Mouse (Mus musculus) hindlimb bud, embryonic 11.5 days (tissue): ENCODE data around the gene Lmntd1.

Experiments
- DNase-seq: peaks from one replicate; pipeline ENCODE4 v3.0.0-alpha.2; 2012; ENCODE audit warnings: low read depth, low spot score; ENCODE audit errors: extremely low spot score

Lmntd1 gene

GRCm38 (mm10) chr6:145499574-145500546 lies 114.3 kb downstream of the Lmntd1 start:
- no peak for DNase-seq

DNA sequence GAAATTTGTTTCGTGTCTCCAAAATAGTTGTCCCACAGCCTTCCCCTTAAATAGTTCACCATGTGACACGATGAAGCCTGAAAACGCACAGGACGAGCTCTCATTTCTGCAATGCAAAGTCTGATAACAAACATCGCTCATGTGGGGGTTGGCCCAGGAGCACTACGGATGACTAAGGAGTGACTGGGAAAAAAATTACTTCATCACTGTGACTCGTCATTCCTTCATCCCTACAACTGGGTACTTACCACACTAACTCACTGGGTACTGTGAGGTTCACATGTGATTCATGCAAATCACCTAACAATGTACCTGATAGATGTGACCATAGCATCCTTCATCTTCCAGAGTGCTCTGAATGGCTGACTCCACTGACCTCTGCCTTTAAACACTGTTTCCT lies 118.4 kb downstream of the Lmntd1 start:
- no peak for DNase-seq

- no peak for DNase-seq
Observed at GRCm38 (mm10) chr6:145488251-145488650, 125.9 kb downstream of the Lmntd1 start.

DNA sequence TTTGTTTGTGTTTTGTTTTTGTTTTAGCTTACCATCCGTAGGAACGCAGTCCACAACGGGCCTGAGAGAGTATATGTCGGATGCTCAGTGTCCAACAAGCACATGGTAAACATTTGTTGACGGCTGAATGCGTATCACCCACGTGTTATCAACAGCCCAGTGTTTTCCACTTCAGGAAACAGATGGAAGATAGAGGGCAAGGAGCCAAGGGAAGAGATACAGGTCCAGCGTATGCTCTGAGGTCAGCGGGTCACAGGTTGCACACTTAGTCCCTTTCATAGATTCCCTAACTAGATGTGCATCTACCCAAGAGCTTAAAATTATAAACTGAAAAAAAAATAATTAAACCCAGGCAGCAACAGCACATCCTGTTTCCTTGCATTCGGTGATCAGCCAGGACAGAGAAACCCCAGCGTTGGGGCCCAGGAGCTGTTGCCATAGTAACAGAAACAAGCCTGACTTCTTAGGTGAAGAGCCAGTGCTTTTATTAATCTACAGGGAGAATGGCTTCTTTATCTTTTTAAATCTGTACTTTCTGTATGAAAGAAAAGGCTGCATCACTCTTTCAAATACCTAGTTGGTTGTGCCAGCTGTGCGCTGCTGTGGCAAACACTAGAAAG lies 128.0 kb downstream of the Lmntd1 start:
- no peak for DNase-seq

DNA sequence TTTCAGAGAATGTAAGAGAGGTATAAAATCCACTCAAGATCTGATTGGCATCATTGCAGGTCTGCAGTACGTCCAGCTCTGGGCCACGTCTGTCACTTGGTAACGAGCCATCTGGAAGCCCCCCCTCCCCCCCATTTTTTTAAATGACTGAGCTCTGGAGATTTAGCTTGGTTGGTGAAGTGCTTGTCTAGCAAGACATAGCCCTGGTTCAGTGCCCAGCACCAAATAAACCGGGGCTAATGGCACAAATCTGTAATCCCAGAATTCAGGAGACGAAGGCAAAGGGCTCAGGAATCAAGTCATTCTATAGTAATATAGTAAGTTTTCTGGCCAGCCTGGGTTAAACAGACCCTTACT lies 130.8 kb downstream of the Lmntd1 start:
- DNase-seq: no peak

- DNase-seq: no peak
Observed at GRCm38 (mm10) chr6:145482656-145483317, 131.3 kb downstream of the Lmntd1 start.

DNA sequence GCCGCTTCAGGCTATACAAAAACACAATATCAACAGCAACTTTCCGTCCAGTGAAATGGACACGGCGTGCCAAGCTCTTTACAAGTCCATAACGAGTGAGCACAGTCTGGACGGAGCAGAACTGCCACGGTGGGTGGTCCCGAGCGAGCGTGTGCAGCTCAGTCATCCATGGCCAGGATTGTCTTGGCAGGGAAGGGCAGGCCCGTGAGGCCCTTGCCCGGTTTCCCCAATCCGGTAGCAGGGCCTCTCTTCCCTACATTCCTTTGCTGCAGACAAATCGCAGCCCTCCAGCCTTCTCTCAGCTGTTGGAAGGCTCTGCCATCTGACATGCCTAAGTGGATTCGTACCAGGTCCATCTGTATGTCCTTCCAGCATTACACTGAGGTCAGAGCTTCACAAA lies 132.2 kb downstream of the Lmntd1 start:
- DNase-seq: no peak

GRCm38 (mm10) chr6:145478821-145479271 lies 135.3 kb downstream of the Lmntd1 start:
- DNase-seq: no peak

DNA sequence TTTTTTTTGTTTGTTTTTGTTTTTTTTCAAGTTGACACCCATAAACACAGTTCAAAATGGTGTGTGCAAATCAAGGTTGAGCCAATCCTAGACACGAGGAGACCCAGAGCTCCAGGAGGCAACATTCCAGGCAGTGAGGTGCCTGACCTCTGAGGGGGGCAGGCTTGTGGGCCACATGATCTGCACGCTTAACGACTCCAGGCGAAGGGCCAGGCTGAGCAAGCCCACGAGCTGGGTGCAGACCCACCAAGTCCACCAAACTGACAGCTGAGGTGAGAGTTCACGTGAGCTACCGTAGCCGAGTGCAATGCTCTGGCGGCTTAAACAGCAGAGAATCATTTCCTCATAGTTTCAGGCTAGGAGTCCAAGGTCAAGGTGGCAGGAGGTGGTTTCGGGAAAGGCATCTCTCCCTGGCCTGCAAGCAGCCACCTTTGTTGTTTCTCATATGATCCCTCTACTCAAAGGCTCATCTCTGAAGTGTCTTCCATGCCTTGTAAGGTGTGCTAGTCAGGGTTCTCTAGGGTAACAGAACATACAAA lies 136.7 kb downstream of the Lmntd1 start:
- DNase-seq: no peak

DNA sequence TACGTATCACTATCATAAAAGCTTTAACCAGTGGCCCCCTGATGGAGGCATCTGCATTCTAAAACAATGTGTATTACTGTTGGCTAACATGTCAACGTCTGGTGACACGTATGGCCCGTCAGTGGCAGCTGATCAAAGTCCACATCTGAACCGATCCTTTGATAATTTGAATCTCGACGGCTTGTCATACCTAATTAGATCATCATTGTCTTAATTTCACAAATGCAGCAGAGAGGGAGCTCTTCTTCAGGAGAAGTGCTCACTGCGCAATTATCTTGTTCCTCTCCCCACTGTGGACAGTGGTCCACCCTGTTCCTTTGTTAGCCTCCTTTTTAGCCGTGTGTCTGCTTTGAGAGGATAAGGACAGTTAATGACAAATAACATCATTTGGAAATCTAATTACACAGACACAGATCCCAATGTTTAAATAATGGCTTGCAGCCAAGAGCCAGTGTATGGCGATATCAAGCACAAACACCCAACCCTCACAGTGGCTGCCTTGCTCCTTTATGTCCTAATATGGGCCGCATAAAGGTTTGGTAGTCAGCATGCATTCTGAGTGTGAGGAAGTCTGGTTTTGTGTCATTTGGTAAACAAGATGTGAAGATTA lies 142.4 kb downstream of the Lmntd1 start:
- DNase-seq: no peak

DNA sequence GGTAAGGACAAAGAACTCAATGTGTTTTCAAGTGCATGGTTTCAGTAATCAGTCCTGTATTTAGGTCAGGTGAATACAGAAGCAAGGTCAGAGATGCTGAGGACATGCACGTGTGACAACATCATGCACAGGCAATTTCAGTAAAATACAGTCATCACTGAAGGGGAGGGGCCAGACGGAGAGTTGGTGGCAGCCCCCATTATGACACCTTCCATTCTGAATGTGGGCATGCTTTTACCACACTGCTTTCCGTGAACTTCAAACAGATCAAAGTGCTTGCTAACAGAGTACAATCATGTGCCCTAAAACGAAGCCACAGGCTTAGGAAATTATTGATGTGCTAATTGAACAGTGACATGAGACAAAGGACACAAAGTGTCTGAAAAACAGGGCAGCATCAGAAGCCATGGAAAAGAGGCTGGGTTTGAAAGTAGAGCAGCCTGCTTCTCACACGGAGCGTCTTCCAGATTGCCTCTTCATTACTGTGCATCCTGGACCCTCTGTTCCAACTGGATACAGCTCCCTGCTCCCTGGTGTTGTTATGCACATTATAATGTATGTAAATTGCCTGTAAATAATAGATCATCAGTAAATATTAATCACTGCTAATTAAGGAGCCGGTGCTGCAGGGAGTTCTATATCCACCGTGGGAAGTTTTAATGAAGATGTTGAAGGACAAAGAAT lies 144.7 kb downstream of the Lmntd1 start:
- DNase-seq: no peak

- DNase-seq: no peak
Observed at GRCm38 (mm10) chr6:145464027-145464426, 150.1 kb downstream of the Lmntd1 start.

DNA sequence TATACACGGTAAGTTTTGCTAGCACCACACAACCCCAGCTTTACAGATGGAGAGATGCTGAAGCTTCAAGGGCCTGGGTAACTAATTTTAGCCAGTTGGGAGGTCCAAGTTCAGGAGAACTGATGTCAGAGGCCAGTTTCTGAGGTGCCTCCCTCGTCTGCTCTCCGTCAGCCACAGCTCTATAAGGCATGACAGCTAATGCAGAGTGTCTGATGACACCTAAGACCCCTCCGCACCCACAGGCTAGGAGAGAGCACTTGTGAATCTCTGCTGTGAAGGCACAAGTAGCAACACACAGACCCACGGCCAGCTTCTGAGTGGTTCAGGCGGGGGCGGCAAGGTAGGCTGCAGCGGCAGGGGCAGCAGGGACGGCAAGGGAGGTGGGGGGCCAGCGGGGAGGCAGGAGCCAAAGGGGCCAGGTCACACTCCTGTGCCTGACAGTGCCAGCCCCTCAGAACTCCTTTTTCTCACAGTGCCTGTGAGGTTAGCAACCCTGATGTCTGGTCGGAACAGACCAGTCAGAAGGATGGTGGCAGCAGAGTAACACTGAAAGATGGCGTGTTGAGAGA lies 151.4 kb downstream of the Lmntd1 start:
- DNase-seq: no peak

DNA sequence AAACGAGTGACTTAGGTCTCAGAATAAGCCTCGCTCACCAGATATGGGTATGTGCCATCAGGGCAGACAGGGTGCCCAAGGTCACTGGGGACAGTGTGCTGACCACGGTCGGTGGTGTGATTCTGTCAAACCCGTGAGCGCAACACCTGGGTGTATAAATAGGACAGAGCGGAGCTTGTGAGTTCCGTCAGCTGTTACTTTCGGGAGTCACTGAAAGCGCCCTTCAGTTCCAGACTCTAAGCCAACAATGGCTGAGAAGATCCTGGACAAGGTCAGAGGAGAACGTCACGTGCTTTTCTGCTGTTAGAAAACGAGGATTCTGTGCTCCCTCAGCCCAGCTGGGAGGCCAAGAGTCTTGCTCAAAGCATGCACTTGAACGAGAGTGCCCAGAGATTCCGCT lies 157.1 kb downstream of the Lmntd1 start:
- no peak for DNase-seq

GRCm38 (mm10) chr6:145450628-145451403 lies 163.3 kb downstream of the Lmntd1 start:
- no peak for DNase-seq

DNA sequence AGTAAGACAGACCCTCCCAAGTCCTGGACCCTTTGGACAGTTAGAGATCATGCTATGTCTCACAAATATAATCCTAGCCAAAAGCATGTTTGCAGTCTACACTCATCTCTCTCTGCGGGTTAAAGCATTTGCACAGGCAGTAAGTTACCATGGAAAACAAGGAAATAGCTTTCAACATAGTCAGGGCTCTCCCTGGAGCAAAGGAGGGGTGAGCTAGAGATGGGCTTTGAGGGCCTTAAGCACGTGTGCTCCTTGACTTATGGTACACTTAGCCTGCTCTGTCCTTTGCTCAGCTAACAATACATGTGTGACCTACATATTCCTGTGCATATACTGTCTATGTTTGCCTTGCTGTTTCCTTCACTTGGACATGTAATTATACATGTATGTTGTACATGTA lies 165.8 kb downstream of the Lmntd1 start:
- no peak for DNase-seq

GRCm38 (mm10) chr6:145445811-145446500 lies 168.2 kb downstream of the Lmntd1 start:
- no peak for DNase-seq

GRCm38 (mm10) chr6:145445380-145445779 lies 168.7 kb downstream of the Lmntd1 start:
- no peak for DNase-seq

DNA sequence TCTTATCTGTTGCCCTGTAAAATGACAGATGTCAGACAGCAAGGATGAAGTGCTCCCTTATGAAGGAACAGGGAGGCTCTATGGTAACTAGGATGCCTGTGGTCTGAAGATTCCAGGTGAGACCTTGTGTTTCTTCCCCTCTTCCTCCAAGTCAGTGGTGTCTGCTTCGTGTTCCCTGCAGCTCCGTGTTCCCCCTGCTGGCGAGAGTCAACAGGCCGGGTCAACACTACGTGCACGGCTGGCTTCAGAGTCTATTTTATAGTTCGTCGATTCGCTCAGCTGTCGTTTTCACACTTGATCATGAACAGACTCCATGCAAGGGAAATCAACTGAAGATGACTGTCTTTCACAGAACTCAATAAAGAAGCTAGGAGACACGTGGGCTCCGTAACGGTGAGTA lies 171.3 kb downstream of the Lmntd1 start:
- DNase-seq: no peak
